Mouse (Mus musculus): ENCODE measurements around the gene Atp5h.
A peak's percentile ranks its signal among the peaks of the same experiment; 100 is the strongest.
"Not testable (repeated sequence)": the region's sequence is repeated elsewhere in the genome, so short reads cannot be mapped to it uniquely, and the experiment has no call there.

Gene Atp5h

DNA sequence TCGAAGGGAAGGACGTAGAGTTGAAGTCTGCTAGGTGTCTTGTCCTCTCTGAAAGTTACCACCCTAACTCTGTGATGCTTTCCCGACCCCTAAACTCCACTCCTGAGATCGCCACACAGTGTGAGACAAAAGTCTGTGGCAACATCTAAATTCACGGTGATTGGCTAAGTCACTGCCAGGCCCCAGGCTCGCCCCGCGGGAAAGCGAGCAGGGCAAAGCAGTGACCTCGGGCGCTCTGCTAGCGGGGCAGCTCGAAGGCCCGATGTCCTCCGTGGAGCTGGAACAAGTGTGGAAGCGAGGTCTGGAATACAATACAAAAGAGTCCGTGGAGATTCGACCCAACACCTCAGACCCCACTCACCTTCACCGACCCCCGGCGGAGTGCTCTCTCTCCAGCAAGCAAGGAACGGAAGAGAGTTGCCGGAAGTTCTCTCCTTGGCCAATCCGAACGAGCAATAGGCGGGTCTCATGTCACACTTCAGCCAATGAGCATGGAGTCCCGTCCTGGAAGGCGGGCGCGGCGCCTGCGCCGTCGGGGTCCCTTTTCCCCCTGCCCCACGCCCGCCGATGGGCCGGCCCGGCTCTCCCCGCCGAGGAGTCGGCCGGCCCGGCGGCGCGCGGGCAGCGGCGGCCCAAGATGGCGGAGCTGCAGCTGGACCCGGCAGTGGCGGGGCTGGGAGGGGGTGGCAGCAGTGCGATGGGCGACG is at the start of gene Atp5h, which contains the start of gene Kctd2:
TSS of gene Atp5h (minus strand) at position 432 of the 707 bp plus-strand sequence.
TSS of gene Kctd2 (plus strand) at position 598 of the 707 bp plus-strand sequence.
- DNase-seq (ENCODE audit: low spot score in 2 of 2) = peak; percentile 93 to 95

DNA sequence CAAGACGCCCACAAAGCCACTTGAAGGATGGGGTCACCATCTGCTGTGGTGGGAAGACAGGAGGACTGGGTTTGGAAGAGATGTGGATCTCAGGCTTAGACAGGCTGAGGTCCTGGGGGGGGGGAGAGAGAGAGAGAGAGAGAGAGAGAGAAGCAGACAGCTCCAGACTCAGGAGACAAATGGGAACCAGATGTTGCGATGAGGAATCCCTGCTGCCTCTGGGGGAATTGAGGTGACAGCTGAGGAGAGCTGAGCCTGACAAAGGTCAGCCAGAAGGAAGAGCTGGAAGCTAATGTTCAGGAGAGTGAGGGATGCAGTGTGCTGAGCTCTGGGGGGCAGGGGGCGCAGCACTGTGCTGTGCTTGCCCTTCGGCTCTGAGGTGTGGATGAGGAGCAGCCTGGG is 47.5 kb upstream of the Atp5h start:
- no peak for DNase-seq (ENCODE audit: low spot score in 2 of 2)

DNA sequence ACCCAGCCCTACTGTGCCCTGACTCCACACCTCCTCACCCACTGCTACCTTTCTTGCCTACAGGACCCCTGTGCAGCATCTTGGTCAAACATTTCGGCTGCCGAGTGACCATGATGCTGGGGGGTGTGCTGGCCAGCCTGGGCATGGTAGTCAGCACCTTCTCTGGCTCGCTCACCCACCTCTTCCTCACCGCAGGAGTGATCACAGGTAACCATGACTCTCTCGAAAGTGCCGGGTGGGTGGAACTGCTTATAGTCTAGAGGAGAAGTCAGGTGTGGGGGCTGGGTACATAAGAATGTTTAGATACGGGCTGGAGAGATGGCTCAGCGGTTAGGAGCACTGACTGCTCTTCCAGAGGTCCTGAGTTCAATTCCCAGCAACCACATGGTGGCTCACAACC is 45.1 kb upstream of the Atp5h start:
- DNase-seq (ENCODE audit: low spot score in 2 of 2) = no peak

DNA sequence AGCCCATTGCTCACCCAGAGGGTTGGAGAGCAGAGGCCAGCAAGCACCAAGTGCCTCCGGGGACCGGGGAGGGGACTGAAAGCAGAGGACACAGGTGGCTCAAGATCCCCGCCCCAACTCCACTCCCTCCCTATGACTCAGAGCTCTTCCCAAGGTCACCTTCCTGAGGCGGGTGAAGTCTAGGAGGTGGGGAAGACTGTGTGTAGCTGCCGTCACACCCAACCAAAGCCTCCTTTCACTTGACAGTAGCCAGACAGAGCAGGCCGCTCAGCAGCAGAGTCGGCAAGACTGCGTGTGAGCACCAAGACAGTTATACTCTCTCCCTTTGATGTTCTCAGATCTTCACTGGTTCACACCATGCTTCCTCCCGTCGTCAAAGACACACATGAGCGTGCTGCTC is 43.6 kb upstream of the Atp5h start:
- DNase-seq (ENCODE audit: low spot score in 2 of 2) = no peak

DNA sequence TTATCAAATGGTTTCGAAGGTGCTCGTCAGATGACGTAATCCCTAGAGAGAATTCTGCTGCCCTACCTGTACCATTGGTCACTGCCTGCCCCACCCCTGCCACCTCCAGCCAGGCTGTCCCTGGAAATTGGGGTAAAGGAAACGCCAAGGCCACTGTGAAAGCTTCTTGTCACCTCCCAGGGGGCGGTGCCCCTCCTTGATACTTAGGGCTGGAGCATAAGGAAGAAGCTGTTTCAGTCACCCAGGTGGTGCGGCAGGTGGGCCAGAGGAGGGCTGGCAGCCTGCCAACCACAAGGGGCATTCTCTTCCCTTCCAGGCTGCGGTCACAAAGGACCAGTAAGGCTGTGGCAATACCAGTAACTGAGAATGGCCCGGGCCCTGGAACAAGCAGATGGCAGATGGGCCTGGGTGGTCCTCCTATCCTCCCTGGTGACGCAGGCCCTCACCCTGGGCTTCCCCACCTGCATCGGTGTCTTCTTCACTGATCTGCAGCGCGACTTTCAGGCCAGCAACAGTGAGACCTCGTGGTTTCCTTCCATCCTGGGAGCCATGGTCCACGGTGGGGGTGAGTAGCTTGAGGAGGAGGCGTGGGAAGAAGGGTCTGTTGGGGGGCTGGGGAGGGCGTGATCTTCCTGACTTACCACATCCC is 42.6 kb upstream of the Atp5h start, which contains the start of gene Slc16a5:
TSS of gene Slc16a5 (plus strand) at position 232 of the 649 bp plus-strand sequence.
- DNase-seq (ENCODE audit: low spot score in 2 of 2) = no peak

DNA sequence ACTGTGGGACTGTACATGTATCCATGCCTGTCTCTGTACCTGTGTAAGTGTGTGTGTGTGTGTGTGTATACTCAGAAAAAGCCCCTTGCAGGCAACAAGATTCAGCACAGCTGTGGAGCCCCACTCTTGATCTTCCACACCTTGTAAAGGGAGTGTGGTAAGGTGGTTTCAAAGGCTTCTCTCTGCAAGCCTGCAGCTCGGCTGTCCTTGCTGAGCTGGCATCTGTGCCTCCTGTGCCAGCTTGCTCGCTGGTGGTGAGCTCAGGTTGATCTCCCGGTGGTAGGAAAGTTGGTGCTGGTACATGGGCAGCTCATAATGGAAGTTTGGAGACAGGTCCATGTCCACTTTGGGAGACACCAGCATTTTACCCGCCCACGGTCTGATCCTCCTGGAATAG is 42.1 kb upstream of the Atp5h start:
- DNase-seq (ENCODE audit: low spot score in 2 of 2) = no peak

DNA sequence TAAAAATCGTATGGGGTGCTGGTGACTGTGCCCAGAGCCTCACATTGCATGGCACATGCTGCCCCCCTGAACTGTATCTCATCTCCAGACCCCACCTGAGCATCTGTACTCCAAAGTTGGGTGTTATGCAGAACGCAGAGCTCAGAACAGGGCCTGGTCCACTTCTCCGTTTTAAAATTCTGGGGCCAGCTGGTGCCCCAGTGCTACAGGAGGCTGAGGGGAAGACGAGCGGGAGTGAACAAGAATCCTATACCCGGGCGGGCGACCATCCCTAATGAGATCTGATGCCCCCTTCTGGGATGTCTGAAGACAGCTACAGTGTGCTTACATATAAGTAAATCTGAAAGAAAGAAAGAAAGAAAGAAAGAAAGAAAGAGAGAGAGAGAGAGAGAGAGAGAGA is 41.2 kb upstream of the Atp5h start:
- DNase-seq (ENCODE audit: low spot score in 2 of 2) = no peak

DNA sequence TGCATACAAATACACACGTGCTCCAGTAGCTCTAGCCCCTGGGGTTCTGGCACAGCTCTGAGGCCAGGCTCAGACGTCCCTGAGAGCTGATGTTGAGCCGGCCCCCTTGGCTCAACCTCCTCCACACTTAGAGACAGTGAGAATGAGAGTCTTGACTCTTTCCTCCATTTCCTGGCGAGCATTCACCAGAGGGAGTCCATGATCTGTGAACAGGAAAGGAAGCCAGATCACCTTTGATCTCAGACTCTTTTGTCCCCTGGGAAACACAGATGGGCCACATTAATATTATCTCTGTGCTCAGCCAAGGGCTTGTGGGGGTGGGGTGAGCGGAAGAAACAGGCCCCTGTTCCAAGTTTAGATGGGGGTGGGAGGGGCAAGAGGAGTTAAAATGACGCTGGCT is 37.6 kb upstream of the Atp5h start:
- no peak for DNase-seq (ENCODE audit: low spot score in 2 of 2)

DNA sequence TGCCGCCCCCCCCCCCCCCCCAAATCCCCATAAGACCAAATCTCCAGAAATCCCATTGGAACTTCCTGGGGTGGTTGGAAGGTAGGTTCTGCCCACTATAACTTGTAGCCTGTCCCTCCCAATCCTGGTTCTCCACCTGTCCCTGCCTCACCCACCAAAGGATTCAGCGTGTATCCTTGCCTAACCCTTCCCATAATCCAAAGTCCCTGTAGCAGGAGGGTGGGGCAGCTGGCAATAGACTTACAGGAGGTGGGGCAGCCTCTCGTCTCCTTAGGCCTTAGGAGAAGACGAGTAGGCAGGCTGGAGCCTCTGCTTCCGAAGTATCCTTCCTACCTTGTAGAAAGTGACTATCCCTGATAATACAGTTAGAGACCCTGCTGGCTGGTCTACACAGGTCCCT is 36.4 kb upstream of the Atp5h start:
- no peak for DNase-seq (ENCODE audit: low spot score in 2 of 2)

DNA sequence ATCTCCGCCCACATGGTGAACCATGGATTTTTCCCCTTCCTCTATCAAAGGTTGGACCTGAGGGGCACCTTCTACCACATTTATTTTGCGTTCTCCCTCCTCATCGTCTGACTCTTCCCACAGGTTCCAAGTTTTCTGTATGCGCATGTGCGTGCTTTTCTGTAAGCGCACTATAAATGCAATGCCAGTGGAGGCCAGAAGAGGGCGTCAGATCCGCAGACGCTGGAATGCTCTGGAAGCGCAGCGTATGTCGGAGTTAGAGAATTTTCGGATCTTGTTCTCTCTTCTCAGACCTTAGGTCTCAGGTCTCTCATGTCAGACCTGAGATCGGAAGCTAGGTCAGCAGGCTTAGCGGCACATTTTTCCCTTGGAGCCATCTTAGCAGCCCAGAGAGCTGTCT is 35.9 kb upstream of the Atp5h start:
- DNase-seq (ENCODE audit: low spot score in 2 of 2) = no peak

DNA sequence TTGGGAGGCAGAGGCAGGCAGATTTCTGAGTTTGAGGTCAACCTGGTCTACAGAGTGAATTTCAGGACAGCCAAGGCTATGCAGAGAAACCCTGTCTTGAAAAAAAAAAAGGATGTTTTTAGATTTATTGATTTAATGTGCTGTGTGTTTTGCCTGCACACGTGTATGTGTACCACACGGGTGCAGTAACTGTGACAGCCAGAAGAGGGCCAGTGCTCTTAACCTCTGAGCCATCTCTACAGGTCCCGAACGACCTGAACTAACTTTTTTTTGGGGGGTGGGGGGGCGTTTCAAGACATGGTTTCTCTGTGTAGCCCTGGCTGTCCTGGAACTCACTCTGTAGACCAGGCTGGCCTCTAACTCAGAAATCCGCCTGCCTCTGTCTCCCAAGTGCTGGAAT is 35.1 kb upstream of the Atp5h start:
- not testable (repeated sequence) for DNase-seq (ENCODE audit: low spot score in 2 of 2)

DNA sequence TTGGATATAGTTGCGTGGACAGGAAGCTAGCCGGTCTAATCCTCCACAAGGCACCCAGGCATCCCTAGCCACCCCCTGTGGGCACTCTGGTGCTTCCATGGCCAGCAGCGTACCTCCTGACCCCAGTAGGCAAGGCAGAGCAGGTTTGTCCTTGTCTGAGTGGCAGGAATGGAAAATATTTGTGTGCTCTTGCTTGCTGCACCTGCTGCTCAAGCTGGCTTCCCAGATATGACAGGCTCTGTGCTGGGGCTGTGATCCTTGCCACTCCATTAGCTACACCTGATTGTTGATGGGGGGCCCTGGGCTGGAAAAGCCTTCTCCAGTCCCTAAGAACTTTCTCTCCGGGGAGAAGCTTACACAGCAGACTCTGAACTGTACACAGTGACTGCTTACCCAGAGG is 33.5 kb upstream of the Atp5h start:
- DNase-seq (ENCODE audit: low spot score in 2 of 2) = no peak

DNA sequence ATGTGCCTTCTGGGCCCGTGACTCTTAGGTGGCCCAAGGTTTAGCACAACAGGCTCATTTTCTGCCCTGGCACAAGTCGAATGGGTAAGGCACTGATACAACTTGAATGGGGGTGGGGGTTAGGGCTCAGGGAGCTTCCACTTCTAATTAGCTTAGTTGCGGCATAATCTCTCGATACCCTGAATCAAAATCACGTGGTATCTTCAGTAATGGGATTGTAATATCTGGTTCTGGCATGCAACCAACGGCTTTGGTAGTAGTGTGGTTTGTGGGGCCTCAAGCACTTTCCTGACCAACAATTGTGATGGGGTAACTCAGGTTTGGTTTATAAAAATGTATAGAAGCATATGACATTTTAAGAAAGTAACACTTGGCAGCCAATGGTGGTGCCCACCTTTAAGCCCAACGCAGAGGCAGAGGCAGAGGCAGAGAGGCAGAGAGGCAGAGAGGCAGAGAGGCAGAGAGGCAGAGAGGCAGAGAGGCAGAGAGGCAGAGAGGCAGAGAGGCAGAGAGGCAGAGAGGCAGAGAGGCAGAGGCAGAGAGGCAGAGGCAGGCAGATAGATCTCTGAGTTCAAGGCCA is 32.6 kb upstream of the Atp5h start:
- no peak for DNase-seq (ENCODE audit: low spot score in 2 of 2)

DNA sequence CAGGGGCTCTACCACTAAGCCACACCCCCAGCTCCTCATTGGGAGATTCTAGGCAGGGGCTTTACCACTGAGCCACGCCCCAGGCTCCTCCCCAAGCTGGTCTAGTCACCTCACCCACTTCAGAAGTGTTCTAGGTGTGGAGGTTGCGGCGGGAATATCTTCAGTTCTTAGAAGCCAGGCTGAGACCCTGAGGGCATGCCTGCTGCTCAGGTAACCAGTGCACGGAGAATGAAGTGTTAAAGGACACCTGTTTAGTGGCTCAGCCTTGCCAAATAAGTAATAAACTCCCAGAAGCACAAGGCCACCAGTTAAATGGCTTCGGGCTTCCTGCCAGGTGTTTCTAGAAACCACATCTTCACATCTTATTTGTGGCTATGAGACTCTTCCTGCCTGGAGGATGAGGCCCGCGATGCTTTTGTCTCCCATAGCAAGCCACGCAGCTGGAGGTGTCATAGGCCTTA is 32.0 kb upstream of the Atp5h start:
- DNase-seq (ENCODE audit: low spot score in 2 of 2) = no peak

DNA sequence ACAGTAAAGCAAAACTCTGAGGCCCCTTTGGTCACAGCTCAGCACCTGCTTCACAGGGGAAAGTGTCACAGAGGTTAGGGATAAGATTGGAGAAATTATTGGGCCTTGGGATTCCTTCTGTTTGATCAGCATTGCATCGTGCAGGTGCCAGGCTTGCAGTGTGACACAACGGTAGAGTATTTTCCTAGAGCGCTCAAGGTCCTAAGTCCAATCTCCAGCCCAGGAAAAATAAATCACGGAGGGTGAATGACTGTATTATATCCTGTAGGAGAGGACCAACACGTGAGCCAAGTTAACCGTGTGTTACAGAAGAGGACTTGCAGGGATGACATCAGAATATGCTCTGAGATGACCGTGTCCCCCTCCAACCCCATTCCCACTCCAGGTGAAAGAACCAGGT is 30.4 kb upstream of the Atp5h start:
- DNase-seq (ENCODE audit: low spot score in 2 of 2) = no peak

DNA sequence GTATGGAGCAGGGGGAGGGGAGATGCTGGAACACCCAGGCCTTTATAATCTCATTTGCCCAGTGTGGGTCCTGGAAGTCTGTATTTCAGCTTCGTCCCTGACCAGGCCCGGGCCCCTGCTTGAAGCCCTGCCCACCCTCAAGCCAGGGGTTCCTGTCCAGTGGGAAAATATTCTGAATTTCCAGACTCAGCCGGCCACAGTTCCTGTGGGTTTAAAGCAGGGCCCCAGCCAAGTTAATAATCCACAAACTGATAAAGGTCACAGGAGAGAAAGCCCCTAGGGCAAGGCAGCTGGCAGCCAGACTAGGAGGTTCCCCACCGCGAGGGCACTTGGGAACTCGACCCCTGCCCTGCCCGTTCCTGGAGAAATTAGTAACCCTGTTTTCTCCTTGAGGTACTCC is 29.2 kb upstream of the Atp5h start:
- DNase-seq (ENCODE audit: low spot score in 2 of 2) = no peak

DNA sequence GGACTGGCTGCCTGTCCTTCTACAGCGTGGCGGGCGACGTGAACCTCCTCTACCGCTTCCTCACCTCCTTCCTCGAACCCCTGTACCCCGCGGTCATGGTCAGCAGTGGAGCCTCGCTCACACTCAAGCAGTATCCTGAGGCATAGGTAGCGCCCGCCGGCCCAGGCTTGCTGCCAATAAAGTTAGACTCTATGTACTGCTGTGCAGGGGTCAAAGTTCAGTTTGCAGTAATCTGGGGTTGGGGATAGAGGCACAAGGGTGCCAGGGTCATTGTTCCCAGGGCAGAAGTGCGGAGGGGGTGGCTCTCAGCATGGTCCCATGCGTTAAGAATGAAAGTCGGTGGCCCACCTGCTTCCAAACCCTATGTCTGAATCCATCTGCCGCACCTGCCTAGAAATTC is 28.3 kb upstream of the Atp5h start:
- no peak for DNase-seq (ENCODE audit: low spot score in 2 of 2)

DNA sequence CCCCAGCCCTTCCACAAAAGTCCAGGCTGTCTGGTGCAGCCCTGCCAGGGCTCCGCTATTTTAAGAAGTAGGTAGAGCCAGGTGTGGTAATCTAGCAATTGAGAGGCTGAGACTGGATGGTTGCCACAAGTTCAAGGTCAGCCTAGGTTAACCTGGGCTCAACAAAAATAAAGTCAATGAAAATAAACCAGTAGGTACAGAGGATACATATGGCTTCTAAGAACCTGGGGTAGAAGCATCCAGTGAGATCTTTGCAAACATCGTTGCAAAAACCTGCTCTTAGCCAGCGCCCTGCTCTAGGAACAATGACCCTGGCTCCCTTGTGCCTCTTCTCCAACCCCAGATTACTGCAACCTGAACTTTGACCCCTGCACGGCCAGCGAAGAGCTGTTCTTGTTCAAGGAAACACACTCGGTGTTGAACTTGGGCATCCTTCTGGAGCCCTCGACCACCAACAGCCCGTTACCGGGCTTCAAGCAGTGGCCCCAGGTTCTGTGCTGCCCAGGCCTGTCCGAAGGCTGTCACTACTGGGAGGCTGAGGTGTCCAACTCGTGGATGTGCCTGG is 27.6 kb upstream of the Atp5h start:
- no peak for DNase-seq (ENCODE audit: low spot score in 2 of 2)

DNA sequence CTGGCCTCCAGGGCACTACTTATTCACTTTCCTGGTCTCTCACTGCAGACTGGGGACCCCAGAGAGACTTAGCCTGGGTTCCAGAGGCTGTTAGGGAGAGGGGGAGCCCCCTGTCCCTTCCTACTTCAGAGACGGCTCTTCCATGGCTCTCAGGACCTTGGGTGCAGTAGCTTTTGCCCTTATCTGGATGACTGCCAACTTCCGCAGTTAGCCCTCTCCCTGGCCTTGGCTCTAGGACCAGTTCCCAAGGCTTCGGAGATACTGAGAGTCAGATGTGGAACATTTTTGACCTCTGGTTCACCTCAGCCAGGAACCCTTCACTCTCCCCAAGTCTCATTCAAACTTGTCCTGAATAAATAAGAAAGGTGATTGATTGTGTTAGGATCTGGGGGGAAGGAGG is 27.1 kb upstream of the Atp5h start:
- DNase-seq (ENCODE audit: low spot score in 2 of 2) = no peak

DNA sequence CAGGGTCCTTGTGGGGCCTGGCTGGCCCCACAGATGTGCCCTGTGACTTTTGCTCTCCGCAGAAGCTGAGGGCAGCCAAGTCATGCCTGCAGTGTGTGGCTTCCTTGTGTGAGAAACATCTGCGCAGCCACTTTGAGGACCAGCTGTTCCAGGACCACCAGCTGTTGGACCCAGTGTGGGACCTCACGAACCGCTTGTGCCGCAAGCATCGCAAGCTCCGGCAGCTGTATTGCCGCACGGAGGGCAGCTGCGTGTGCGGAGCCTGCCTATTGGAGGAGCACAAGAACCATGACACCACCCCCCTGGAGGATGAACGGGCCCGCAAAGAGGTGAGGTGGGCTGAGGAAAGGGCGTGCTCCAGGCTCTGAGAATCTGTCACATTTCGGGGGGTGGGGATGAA is 21.7 kb upstream of the Atp5h start:
- DNase-seq (ENCODE audit: low spot score in 2 of 2) = no peak

DNA sequence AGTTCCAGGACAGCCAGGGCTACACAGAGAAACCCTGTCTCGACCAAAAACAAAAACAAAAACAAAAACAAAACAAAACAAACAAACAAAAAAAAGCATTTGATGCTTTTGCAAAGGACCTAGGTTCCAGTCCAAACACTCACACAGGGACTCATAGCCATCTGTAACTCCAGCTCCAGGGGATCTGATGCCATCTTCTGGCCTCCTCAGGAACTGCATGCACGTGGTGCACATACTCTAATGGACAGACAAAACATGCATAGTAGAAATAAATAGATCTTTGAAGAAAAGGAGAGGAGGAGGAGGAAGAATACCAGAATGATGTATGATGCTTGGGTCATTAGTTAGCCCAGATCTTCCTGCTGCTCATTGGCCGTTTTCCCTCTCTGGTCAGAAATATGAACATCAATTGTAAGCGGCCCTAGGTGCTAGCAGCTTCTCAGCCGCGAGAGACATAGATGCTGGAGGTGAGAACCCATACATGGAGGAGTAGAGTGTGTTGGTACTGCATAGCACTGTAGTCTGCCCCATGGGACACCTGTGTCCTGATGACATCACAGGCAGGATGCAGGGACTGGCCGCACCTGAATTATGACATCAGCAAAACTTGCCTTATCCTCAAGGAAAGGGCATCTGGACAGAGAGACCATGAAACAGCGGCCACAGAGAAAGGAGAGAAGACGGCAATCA is 20.3 kb upstream of the Atp5h start, which contains the start of gene Trim80:
TSS of gene Trim80 (plus strand) at position 640 of the 690 bp plus-strand sequence.
- no peak for DNase-seq (ENCODE audit: low spot score in 2 of 2)

DNA sequence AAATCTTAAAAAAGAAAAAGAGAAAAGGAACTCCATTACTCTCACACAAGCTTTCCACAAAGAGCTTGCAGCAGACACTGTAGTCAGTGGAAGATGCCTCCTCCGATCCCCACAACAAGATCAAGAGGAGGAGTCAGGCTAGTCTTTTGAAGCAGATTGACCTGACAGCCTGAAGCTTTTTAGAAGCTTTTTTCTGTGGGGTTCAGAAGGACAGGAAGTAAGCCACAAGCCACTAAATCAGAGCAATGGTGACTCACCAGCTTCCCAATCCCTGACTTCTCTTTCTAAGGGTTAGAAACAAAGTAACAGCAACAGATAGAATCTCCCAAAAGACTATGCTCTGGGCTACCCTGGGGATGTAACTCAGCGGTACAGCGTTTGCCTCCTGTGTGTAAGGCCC is 19.6 kb upstream of the Atp5h start:
- DNase-seq (ENCODE audit: low spot score in 2 of 2) = no peak

All from frontal cortex, postnatal 10 days (tissue).